Comparison of ENCODE assay signal across 25 mouse cellular contexts in the genomic region with DNA sequence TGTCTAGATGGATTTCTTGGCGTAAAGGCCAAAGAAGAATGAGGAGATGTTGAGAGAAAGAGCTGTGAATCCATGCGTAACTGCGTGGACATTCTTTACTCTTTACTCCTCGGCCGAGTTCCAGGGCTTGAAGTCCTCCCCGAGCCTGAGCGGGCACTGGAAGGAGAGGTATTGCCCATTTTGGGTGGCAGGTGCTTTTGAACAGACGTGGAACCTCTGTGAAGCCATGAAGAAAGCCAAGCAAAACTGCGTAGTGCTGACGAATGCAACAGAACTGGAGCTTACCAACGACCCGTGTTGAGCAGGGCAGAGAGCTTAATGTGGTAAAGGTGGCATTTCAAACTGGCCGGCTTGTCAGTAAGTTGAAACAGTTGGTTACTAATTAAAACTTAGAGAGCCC. TPM values are rescaled to one million over a fixed set of nuclear protein-coding genes. Genes with fewer than 3 reads are reported as not detected.
"Had no signal": no experiment of that assay in that cellular context is flagged by ENCODE, and none has a peak within 500 bp of the region (broad histone marks: within the 10 kb centered on the region; RNA-seq: fewer than 3 reads in every experiment).

No protein-coding gene starts in this region.

- ATAC-seq: intestine, postnatal 0 days; liver, embryonic 12.5 days had no signal

- H3K9ac ChIP-seq: hindbrain, embryonic 15.5 days; limb, embryonic 13.5 days; liver, embryonic 12.5 days; liver, embryonic 15.5 days; neural tube, embryonic 13.5 days had no signal

- DNase-seq: layer of hippocampus, adult 9-11 months; liver; lung, adult 2 months; lung, postnatal 14 days; lung, postnatal 4 days; midbrain, embryonic 14.5 days; thymus, adult 18-20 months; thymus, postnatal 14 days; thymus, postnatal 4 days had no signal

- H3K27ac ChIP-seq: hindbrain, embryonic 15.5 days; limb, embryonic 10.5 days; limb, embryonic 13.5 days; liver, embryonic 12.5 days; liver, embryonic 15.5 days; neural tube, embryonic 13.5 days had no signal

- H3K27me3 ChIP-seq: hindbrain, embryonic 15.5 days; limb, embryonic 13.5 days; liver, embryonic 12.5 days; liver, embryonic 15.5 days; neural tube, embryonic 13.5 days had no signal

- H3K4me3 ChIP-seq: hindbrain, embryonic 15.5 days; limb, embryonic 10.5 days; limb, embryonic 13.5 days; liver, embryonic 12.5 days; liver, embryonic 15.5 days; neural tube, embryonic 13.5 days had no signal

- H3K9me3 ChIP-seq: hindbrain, embryonic 15.5 days; limb, embryonic 10.5 days; limb, embryonic 13.5 days; liver, embryonic 12.5 days; liver, embryonic 15.5 days; neural tube, embryonic 13.5 days had no signal

- H3K4me2 ChIP-seq: hindbrain, embryonic 15.5 days; limb, embryonic 13.5 days; liver, embryonic 12.5 days; liver, embryonic 15.5 days; midbrain, embryonic 11.5 days; neural tube, embryonic 13.5 days had no signal

RNA-seq across cellular contexts. Expression of a gene that starts 21.7 kb away (rescaled TPM):
- total RNA-seq: layer of hippocampus, adult 18-20 months; layer of hippocampus, postnatal 25 days; left cerebral cortex, adult 18-20 months; left cerebral cortex, postnatal 25 days; megakaryocyte-erythroid progenitor cell, adult 5-6 weeks; midbrain, postnatal 0 days; neutrophil, adult 5-6 weeks had no signal
- polyA plus RNA-seq: hindbrain, embryonic 15.5 days; limb, embryonic 10.5 days; liver, embryonic 12.5 days; liver, embryonic 15.5 days; lung, adult 2 months; lung, embryonic 16.5 days; midbrain, embryonic 11.5 days; midbrain, embryonic 14.5 days; midbrain, postnatal 0 days; neural tube, embryonic 13.5 days had no signal

RNA-seq across cellular contexts. Expression of a gene that starts 32.9 kb away (rescaled TPM):
- total RNA-seq: neutrophil, adult 5-6 weeks had no signal

RNA-seq across cellular contexts. Expression of a gene that starts 44.9 kb away (rescaled TPM):
- total RNA-seq: megakaryocyte-erythroid progenitor cell, adult 5-6 weeks; neutrophil, adult 5-6 weeks had no signal
